Mouse (Mus musculus): Measurements from ENCODE around the gene Iqschfp.

Iqschfp gene

GRCm38 (mm10) chr3:68526416-68526815 is 634.4 kb downstream of the Iqschfp start:
- no peak for DNase-seq (ENCODE audit: low spot score)

- no peak for DNase-seq (ENCODE audit: low spot score)
These were observed 635.1 kb downstream of the Iqschfp start for GRCm38 (mm10) chr3:68527182-68527581.

GRCm38 (mm10) chr3:68531908-68532307 is 639.9 kb downstream of the Iqschfp start:
- DNase-seq (ENCODE audit: low spot score) = no peak

GRCm38 (mm10) chr3:68534571-68535051 is 642.6 kb downstream of the Iqschfp start:
- DNase-seq (ENCODE audit: low spot score) = peak; percentile 66

GRCm38 (mm10) chr3:68535160-68535728 is 643.2 kb downstream of the Iqschfp start:
- DNase-seq (ENCODE audit: low spot score) = no peak

- DNase-seq (ENCODE audit: low spot score) = no peak
These were observed 644.0 kb downstream of the Iqschfp start for GRCm38 (mm10) chr3:68536071-68536470.

- DNase-seq (ENCODE audit: low spot score) = no peak
These were observed 649.7 kb downstream of the Iqschfp start for GRCm38 (mm10) chr3:68541688-68542087.

- peak; percentile 72 for DNase-seq (ENCODE audit: low spot score)
These were observed 651.0 kb downstream of the Iqschfp start for GRCm38 (mm10) chr3:68542944-68543501.

GRCm38 (mm10) chr3:68544811-68545210 is 652.8 kb downstream of the Iqschfp start:
- no peak for DNase-seq (ENCODE audit: low spot score)

GRCm38 (mm10) chr3:68545898-68546297 is 653.9 kb downstream of the Iqschfp start:
- no peak for DNase-seq (ENCODE audit: low spot score)

GRCm38 (mm10) chr3:68555087-68555662 is 663.1 kb downstream of the Iqschfp start:
- peak; percentile 44 for DNase-seq (ENCODE audit: low spot score)

GRCm38 (mm10) chr3:68556891-68557290 is 664.9 kb downstream of the Iqschfp start:
- no peak for DNase-seq (ENCODE audit: low spot score)

GRCm38 (mm10) chr3:68558744-68559143 is 666.7 kb downstream of the Iqschfp start:
- DNase-seq (ENCODE audit: low spot score) = peak; percentile 67

- DNase-seq (ENCODE audit: low spot score) = no peak
These were observed 668.0 kb downstream of the Iqschfp start for GRCm38 (mm10) chr3:68560057-68560456.

- no peak for DNase-seq (ENCODE audit: low spot score)
These were observed 670.8 kb downstream of the Iqschfp start for GRCm38 (mm10) chr3:68562838-68563237.

- no peak for DNase-seq (ENCODE audit: low spot score)
These were observed 671.9 kb downstream of the Iqschfp start for GRCm38 (mm10) chr3:68563922-68564321.

GRCm38 (mm10) chr3:68564978-68565674 is 673.1 kb downstream of the Iqschfp start:
- no peak for DNase-seq (ENCODE audit: low spot score)

- DNase-seq (ENCODE audit: low spot score) = no peak
These were observed 673.6 kb downstream of the Iqschfp start for GRCm38 (mm10) chr3:68565675-68566055.

GRCm38 (mm10) chr3:68567581-68567980 is 675.5 kb downstream of the Iqschfp start:
- no peak for DNase-seq (ENCODE audit: low spot score)

GRCm38 (mm10) chr3:68568149-68568548 is 676.1 kb downstream of the Iqschfp start:
- no peak for DNase-seq (ENCODE audit: low spot score)

- no peak for DNase-seq (ENCODE audit: low spot score)
These were observed 676.7 kb downstream of the Iqschfp start for GRCm38 (mm10) chr3:68568716-68569115.

- no peak for DNase-seq (ENCODE audit: low spot score)
These were observed 678.3 kb downstream of the Iqschfp start for GRCm38 (mm10) chr3:68570319-68570718.

Data from yolk sac, embryonic 10.5 days (tissue).